Mouse (Mus musculus) brown adipose tissue, adult 24 weeks (tissue): ENCODE data around the gene Ykt6. TPM values are rescaled to one million over a fixed set of nuclear protein-coding genes. Genes with fewer than 3 reads are reported as not detected.

Experiments used
- H3K27ac ChIP-seq: fragments of 200-500 bp; replicated peaks from 2 replicates; pipeline ENCODE4 v1.5.1; 2012; ENCODE audit warnings: low read depth, mild to moderate bottlenecking, low read length
- H3K4me1 ChIP-seq: fragments of 200-500 bp; 2 replicates; pipeline ENCODE4 v1.6.1; 2012; ENCODE audit warnings: low read length, mixed read lengths; ENCODE audit not compliant: control insufficient read depth, insufficient read depth, insufficient read length
- H3K4me3 ChIP-seq: fragments of 200-500 bp; 2 replicates; pipeline ENCODE4 v1.5.1; 2012; ENCODE audit warnings: low read depth, mild to moderate bottlenecking, low read length, moderate library complexity; ENCODE audit not compliant: insufficient read depth
- polyA plus RNA-seq: library from polyadenylated mRNA; stranded (reverse); fragments of >200 nt; gene quantifications from 2 replicates; pipeline ENCODE4 v1.2.4, GENCODE M21; 2012; ENCODE audit not compliant: missing spikeins, insufficient read depth, insufficient read length

The Ykt6 gene
- polyA plus RNA-seq, 1 experiment = 42.9 TPM

DNA sequence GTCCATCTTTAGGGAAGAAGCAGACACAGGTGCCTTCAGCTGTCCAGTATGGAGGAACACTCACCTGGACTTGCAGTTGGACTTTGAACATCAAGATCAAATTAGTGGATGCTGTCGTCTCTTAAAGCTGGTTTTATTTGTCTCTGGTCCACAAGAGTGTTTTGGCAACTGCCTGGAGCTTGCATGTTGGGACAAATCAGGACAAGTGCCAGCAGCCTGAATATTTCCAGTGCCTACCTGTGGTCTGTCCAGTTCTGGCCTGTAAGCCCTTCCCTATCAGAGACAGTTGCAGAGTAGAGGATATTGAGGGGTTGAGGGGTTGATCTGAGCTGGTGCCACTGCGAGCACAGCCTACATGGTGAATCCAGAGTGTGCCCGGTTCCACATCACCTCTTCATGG lies 11.3 kb downstream of the Ykt6 start:
- Histone ChIP-seq H3K27ac (no peak overlapping the region), H3K4me1 (no peaks in the 10 kb centered on the region), H3K4me3 (no peak overlapping the region)

DNA sequence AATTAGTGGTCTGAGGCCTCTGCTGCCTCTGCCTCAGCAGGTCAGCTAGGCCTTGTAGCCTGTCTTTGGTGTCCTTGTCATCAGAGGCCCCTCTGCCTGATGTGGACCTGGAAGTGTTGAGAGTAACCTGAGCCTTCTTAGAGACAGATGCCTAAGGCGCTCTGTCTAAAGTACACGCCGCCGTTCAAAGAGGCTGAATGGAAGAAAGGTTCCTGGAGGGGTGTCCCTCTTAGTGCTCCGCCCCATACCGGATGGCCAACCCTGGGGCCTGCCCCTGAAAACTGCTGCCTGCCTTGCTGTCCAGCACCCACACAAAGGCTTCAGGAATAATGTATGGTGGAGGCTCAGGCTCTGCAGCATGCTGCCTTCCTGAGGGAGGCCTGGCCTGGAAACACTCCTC lies 12.7 kb downstream of the Ykt6 start:
- H3K4me3 ChIP-seq = no peak overlapping the region
- H3K27ac ChIP-seq = no peak overlapping the region
- H3K4me1 ChIP-seq = no peaks in the 10 kb centered on the region

DNA sequence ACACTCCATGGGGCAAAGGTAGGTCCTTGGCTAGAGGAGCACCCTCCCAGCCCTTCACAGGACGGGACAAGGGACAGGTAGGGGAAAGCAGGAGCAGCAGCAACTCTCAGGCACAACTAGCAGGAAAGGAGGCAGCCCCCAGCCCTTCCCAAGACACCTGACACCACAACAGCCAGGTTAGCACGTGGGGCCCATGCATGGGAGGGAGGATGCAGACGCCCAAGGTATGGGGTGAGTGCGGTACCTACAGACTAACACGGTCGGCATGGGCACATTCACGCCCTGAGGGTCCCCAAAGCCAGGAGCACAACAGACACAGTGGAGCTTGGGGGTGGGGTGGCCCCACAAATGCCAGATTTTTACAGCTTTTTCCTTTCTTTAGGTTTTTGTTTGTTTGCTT lies 15.7 kb downstream of the Ykt6 start:
- Histone ChIP-seq H3K27ac (no peak overlapping the region), H3K4me3 (no peak overlapping the region), H3K4me1 (no peaks in the 10 kb centered on the region)

DNA sequence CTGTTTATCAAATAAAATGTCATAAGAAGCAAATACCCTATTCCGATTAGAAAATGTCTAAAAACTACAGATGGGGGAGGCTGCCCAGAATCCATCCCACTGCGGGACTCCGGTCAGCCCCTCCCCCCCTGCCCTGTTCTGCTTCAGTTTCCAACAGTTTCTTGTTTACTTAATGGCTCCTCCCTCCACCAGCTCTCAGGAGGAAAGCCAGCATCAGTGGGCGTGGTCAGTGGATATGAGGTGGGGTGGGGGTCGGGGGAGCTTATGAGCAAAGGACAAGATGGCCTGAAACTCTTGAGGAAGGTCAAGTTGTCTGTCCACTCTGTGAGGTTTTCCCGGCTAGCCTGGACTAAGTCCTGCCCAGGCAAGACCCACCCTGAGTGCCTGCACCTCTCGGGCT lies 17.7 kb downstream of the Ykt6 start:
- Histone ChIP-seq H3K4me3 (no peak overlapping the region), H3K4me1 (no peaks in the 10 kb centered on the region), H3K27ac (no peak overlapping the region)

DNA sequence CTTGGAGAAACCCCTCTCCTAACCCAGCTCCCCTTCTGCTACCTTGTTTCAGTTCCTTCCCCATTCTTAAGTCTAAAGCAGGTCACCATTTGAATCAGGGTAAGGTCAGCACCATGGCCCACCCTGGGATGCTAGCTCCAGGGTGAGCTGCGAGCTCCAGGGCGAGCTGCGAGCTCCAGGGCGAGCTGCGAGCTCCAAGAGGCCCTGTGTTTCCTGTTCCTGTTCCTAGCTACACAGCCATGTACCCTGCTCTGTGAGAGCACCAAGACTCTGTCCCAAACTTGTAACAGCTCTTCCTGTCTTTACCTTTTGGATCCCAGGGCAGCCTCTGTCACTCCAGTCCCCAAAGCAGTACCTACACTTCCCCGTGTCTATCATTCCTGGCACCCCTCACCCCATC lies 18.6 kb downstream of the Ykt6 start:
- Histone ChIP-seq H3K4me1 (no peaks in the 10 kb centered on the region), H3K4me3 (no peak overlapping the region)

DNA sequence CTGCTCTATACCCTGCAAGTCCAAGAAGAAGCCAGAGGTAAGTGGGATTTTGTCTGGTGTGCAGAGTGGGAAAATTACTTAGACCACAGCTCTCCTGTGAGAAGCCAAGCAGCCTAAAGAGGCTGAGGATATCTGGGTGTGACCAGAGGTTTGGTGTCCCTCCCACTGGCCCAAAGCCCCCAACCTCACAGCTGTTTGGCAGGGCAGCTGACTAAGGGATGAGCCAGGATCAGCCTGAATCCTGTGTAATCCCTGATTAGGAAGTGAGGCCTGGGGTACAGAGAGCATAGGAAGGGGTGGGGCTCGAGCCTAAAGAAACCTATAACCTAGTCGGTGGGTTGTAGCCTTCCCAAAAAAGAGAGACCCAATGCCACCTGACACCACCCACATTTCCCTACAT lies 19.6 kb downstream of the Ykt6 start:
- H3K4me1 ChIP-seq = no peaks in the 10 kb centered on the region
- no peak overlapping the region for H3K27ac ChIP-seq
- no peak overlapping the region for H3K4me3 ChIP-seq

More for the DNA sequence above, 18.6 kb downstream of the Ykt6 start:
- no peak overlapping the region for H3K27ac ChIP-seq

DNA sequence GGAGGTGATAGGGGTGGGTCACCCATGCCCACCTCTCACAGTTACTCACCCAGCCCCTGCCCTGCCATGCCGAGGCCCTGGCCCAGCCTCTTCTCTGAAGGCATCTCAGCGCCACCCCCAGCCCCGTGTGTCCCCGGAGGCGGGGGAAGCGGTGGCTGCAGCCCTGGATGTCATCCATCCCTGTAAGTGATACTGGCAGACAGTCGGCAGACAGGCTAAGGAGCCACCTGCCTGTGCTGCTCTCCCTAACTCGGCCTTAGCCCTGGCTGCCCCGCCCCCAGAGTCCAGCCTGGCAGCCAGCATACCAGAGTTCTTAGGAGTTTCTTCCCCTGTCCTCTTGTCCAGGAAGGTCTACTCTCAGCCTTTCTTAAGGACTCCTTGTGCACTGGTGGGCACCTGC lies 20.6 kb downstream of the Ykt6 start:
- H3K4me1 ChIP-seq = no peaks in the 10 kb centered on the region
- H3K4me3 ChIP-seq = no peak overlapping the region
- H3K27ac ChIP-seq = no peak overlapping the region

DNA sequence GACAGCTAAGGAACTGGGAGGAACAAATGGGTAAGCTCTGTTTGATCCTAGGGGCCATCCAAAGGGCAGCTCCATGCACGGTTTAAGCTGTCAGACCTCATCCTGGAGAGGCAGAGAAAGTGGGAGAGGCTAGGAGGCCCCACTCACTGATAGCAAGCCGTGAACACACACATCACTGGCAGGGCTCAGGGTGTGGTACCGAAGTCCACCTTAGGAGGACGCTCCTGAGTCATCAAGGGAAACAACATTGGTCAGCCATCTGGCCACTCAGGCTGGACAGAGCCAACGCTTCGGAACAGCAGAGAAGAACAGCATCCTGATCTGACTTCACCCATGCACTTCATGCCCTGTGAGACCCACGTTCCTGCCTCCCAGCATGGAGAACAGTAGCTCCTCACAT lies 23.6 kb downstream of the Ykt6 start:
- Histone ChIP-seq H3K27ac (no peak overlapping the region), H3K4me1 (no peaks in the 10 kb centered on the region), H3K4me3 (no peak overlapping the region)

DNA sequence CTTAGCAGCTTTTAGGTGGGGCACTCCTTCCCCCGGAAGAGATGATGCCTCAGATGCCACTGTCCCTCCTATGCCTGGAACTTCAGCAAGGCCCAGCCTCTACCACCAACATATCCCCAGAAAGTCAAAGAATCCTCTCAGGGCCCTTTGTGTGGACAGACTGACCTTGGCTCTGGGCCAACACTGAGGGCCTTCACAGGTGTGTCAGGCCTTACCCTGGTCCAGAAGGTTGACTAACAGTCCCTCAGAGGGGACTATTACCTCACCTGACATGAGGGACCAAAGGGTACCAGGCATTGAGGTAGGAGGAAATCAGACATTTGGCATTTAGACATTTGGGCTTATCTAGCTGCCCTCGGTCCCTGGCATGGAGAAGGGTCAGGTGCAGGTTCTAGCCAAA lies 24.6 kb downstream of the Ykt6 start:
- H3K27ac ChIP-seq = no peak overlapping the region
- no peaks in the 10 kb centered on the region for H3K4me1 ChIP-seq

DNA sequence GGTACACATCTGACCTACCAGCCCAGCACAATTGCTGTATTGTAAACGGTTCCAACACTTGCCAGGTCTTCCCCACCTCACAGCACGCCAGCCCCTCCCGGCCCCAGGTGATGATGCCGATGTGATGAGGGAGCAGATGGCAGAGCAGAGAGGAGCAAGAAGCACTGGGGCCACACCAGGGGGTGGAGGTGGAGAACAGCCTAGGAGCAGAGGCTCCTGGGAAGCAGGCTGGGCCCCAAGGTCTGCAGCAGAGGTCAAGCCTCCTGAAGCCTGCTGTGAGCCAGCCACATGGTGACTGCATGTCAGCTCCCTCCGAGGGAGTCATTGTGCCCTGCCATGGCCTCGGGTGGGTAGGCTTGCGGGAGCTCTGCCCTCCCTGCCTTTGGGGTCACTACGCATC lies 25.1 kb downstream of the Ykt6 start:
- H3K4me3 ChIP-seq = no peak overlapping the region
- H3K4me1 ChIP-seq = no peaks in the 10 kb centered on the region
- no peak overlapping the region for H3K27ac ChIP-seq

More for the DNA sequence above, 24.6 kb downstream of the Ykt6 start:
- H3K4me3 ChIP-seq = no peak overlapping the region

DNA sequence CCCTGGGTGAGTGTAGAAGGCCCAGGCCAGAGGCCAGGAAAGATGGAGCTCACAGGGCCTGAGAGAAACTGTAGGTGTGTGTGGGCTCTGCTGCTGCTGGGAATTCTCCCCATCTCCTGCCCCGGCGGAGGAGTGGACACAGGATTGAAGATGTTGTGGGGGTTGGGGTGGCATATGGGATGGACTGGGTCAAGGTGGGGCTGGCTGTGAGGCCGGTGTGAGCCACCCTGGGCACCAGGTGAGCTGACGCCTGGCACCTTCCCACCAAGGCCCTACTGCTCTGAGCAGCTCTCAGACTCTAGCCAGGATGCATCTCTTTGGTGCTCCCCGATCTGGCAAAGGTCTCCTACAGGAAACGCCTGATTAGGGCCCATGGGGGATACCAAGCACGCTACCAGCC lies 25.8 kb downstream of the Ykt6 start:
- Histone ChIP-seq H3K27ac (no peak overlapping the region), H3K4me1 (no peaks in the 10 kb centered on the region), H3K4me3 (no peak overlapping the region)

DNA sequence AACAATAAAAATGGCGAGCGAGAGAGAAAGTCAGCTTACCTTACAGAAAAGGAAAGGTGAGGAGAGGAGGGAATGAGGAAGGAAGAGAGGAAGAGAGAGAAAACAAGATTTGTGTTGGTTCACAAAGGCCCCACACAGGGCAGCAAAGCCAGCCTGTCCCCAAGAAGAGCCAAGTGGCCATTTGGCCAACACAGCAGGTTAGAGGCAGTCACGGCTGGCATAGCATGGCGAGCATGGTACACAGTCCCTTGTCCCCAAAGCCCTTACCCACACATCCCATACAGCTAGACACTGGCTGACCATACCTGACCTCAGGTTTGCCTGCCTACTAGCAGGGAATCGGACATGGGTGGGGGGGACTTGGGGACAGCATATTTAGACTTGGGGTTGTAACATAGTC lies 28.1 kb downstream of the Ykt6 start:
- Histone ChIP-seq H3K4me3 (no peak overlapping the region), H3K27ac (no peak overlapping the region), H3K4me1 (no peaks in the 10 kb centered on the region)

DNA sequence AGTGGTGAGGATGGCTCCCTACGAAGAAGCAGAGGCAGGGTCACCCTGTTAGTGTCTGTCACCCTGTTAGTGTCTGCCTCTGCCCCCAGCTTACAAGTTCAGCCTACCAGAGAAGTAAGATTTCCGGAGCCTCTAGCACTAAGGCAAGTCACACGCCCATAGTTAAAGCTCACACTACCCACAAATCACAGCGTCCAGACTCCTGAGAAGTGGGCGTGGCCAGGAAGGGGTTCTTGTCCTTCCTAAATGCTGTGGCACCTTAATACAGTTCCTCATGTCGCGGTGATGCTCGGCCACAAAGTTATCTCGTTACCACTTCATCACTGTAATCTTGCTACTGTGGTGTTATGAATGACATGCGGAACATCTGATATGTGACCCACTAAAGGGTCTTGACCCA lies 32.6 kb downstream of the Ykt6 start:
- no peaks in the 10 kb centered on the region for H3K4me1 ChIP-seq
- H3K4me3 ChIP-seq = no peak overlapping the region
- H3K27ac ChIP-seq = no peak overlapping the region

DNA sequence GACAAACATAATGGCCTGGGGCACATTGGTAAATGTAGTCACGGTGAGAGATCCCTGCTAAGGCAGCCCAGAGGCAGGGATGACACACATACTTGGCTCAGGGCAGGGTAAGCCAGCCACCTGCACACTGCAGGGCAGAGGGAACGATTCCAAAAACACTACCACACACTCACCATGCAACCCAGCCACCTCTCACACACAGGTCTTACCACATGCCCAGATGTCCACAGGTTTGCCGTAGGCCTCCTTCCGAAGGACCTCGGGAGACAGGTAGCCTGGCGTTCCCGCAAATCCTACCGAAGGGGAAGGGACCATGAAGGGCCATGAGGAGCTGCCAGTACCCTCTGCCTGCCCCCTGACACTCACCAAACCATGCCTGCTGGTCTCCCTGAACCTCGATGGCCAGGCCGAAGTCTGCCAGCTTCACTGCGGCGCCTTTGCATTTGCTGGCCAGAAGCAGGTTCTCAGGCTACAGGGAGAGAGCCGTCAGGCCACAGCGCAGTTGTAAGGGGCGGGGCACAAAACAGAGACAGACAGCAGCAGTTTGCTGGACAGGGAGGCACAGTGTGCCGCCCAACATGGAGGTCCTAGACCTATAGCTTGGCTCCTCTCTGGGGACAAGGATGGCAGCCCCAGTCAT lies 34.6 kb downstream of the Ykt6 start:
- no peaks in the 10 kb centered on the region for H3K4me1 ChIP-seq
- no peak overlapping the region for H3K27ac ChIP-seq

DNA sequence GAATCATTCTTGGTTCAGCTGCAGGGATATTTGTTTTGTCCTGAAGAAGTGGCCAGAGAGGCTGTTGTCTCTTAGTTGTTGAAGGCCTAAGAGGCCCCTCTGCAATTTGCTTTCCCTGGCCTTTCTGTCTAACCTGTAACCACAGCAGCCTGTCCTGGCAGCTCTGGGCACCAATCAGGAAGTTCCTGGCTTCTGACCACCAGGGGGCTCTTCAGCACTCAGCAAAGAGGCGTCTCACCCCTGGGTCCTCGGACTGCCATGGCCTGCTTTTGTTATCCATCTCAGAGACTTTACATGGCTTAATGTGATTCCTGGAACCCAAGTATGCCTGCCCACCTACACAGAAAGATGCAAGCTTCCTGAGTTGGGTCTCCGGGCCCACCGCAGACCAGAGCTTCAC lies 35.4 kb downstream of the Ykt6 start:
- Histone ChIP-seq H3K4me3 (no peak overlapping the region), H3K4me1 (no peaks in the 10 kb centered on the region), H3K27ac (no peak overlapping the region)

More for the DNA sequence above, 34.6 kb downstream of the Ykt6 start:
- H3K4me3 ChIP-seq = no peak overlapping the region

DNA sequence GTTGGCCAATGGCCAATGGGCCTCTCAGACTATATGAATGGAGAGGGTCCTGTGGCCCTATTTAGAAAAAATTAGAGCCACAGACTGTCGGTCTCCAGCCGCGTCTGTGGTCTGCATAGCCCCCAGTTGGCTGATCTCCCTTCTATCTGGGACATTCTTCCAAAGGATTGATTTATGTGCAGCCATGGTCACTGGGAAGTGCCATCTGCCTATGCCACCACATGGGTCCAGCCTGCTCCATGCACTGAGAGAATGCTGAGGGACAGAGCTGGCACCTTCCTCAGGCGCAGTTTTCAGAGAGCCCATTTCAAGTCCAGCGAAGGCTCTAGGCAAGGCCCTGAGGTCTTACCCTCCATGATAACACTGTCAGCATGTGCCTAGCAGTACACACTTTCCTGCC lies 38.7 kb downstream of the Ykt6 start:
- no peak overlapping the region for H3K27ac ChIP-seq
- no peak overlapping the region for H3K4me3 ChIP-seq
- H3K4me1 ChIP-seq = no peaks in the 10 kb centered on the region

DNA sequence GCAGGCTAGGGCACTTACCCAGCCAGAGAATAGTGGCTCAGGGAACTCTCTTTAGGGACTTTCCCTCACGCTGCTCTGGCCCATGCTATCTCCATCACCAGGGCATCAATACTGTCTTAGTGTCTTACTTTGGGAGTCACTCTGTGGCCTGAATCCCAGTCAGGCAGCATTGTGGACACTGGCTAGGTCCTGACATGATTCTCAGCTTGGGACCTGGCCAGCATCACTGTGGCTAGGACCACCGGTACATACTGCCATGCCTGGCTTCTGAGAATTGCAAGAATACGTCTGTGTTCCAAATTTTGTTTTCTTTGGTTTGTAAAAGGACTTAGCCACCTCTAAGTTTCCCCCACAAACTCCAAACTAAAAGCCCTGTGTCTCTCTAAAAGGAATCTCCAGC lies 39.4 kb downstream of the Ykt6 start:
- H3K4me1 ChIP-seq = peaks cover 4% of the 10 kb centered on the region
- no peak overlapping the region for H3K27ac ChIP-seq
- H3K4me3 ChIP-seq = no peak overlapping the region
